Mouse (Mus musculus) liver, embryonic 11.5 days (tissue): ENCODE measurements at regions not wholly inside any gene's neighbourhood (a gene's known extent, or its start where the extent isn't known, plus 50 kb on each side); places are given as distances from the start of the nearest gene placed in this dataset.
"Not testable (repeated sequence)": the region's sequence is repeated elsewhere in the genome, so short reads cannot be mapped to it uniquely, and the experiment has no call there.

Experiments
- ATAC-seq: fragments of 200-750 bp; cut with Nextera tagmentation; replicated peaks from 2 replicates; pipeline ENCODE4 v1.8.0; 2017; ENCODE audit warnings: moderate number of reproducible peaks, mild to moderate bottlenecking, moderate TSS enrichment, moderate library complexity; ENCODE audit not compliant: low FRiP score
- DNase-seq: peaks from one replicate; pipeline ENCODE4 v3.0.0-alpha.2; 2017; ENCODE audit warnings: low spot score
- H3K27ac ChIP-seq: fragments of 300-500 bp; sonication (generic); 2 replicates; pipeline ENCODE4 v1.5.1; 2014; ENCODE audit warnings: mild to moderate bottlenecking, low read depth, low read length, control low read depth
- H3K27me3 ChIP-seq: fragments of 300-500 bp; sonication (generic); replicated peaks from 2 replicates; pipeline ENCODE4 v1.6.1; 2014; ENCODE audit warnings: low read length, mixed read lengths; ENCODE audit not compliant: control insufficient read depth, insufficient read depth
- H3K36me3 ChIP-seq: fragments of 300-500 bp; sonication (generic); 2 replicates; pipeline ENCODE4 v1.6.1; 2014; ENCODE audit warnings: mild to moderate bottlenecking, low read length, moderate library complexity, mixed read lengths; ENCODE audit not compliant: control insufficient read depth, insufficient read depth
- H3K4me1 ChIP-seq: fragments of 300-500 bp; sonication (generic); replicated peaks from 2 replicates; pipeline ENCODE4 v1.6.1; 2014; ENCODE audit warnings: low read length, mixed read lengths; ENCODE audit not compliant: control insufficient read depth, insufficient read depth
- H3K4me2 ChIP-seq: fragments of 300-500 bp; sonication (generic); 2 replicates; pipeline ENCODE4 v1.6.1; 2014; ENCODE audit warnings: mild to moderate bottlenecking, control low read depth, moderate library complexity
- H3K4me3 ChIP-seq: fragments of 300-500 bp; sonication (generic); 2 replicates; pipeline ENCODE4 v1.5.1; 2014; ENCODE audit warnings: low read depth, low read length, control low read depth
- H3K9ac ChIP-seq: fragments of 300-500 bp; sonication (generic); 2 replicates; pipeline ENCODE4 v1.6.1; 2014; ENCODE audit warnings: low read depth, low read length, control low read depth
- H3K9me3 ChIP-seq: fragments of 300-500 bp; sonication (generic); 2 replicates; pipeline ENCODE4 v1.6.1; 2016; ENCODE audit warnings: low read length, inconsistent platforms, mixed read lengths; ENCODE audit not compliant: control insufficient read depth
- WGBS: fragments of 180-500 bp; shearing (Covaris S2); extraction: QIAGEN DNeasy Blood & Tissue Kit; methylation state at CpG from one replicate; pipeline ENCODE4 v1.1.7; 2014; 5-methylcytosine and 5-hydroxymethylcytosine counted together

GRCm38 (mm10) chr9:85920745-85921614 is 78.8 kb downstream of the Tpbg start:
- Histone ChIP-seq H3K4me3 (no peak overlapping the region), H3K9ac (no peak overlapping the region), H3K9me3 (no peaks in the 10 kb centered on the region), H3K27ac (no peak overlapping the region), H3K4me1 (no peaks in the 10 kb centered on the region), H3K27me3 (no peaks in the 10 kb centered on the region), H3K4me2 (no peak overlapping the region), H3K36me3 (no peaks in the 10 kb centered on the region)
- no peak for DNase-seq
- WGBS: 78% methylated on average over 13 of the region's 13 CpGs
- no peak for ATAC-seq

DNA sequence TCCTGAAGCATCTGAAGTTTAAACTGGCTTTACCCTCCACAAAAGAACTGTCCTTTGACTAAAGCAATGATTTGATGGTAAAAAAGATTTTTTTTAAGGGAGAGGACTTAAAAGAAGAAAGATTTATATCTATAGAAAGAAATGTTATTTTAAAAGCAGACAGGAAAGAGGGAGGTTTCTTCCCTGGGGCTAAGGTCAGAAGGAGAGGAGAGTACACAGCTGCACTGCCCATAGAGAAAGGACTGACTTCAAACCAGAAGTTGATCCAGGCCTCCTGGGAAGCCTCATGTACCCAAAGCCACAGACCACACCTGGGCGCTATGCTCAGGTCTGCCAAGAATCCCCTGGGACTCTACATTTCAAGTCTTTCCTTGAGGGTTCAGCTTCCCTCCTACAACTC is 83.1 kb downstream of the Tpbg start:
- Histone ChIP-seq H3K27ac (no peak overlapping the region), H3K36me3 (no peaks in the 10 kb centered on the region), H3K27me3 (no peaks in the 10 kb centered on the region), H3K4me1 (no peaks in the 10 kb centered on the region), H3K4me3 (no peak overlapping the region), H3K4me2 (no peak overlapping the region), H3K9ac (no peak overlapping the region), H3K9me3 (no peaks in the 10 kb centered on the region)
- WGBS: 71% methylated on average over 1 of the region's 1 CpGs
- ATAC-seq (no peak), DNase-seq (no peak)

DNA sequence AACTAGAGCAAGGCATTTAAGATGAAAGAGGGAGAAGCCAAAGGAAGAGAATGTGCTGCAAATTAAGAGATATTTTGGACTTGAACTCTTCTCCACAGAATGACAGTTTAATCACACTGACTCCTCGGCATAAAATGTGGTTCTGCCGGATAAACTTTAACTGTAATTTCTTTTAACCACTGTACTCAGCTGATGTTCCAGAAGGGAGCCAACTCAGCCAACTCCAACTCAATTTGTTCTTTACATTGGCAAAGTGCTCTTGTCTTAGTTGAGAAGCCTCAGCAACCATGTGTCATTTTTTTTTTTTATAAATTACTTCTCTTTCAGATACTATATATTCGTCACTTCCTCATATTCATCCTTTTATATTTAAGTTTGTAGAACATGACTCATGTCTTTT is 90.0 kb downstream of the Tpbg start:
- no peaks in the 10 kb centered on the region for H3K4me1 ChIP-seq
- H3K27ac ChIP-seq: no peak overlapping the region
- H3K27me3 ChIP-seq: no peaks in the 10 kb centered on the region
- H3K9ac ChIP-seq: no peak overlapping the region
- DNase-seq (no peak), ATAC-seq (no peak)
- no peaks in the 10 kb centered on the region for H3K9me3 ChIP-seq
- H3K4me2 ChIP-seq: no peak overlapping the region
- no peaks in the 10 kb centered on the region for H3K36me3 ChIP-seq
- H3K4me3 ChIP-seq: no peak overlapping the region
- 80% methylated on average over 3 of the region's 3 CpGs for WGBS

- ATAC-seq, H3K27ac ChIP-seq, H3K9me3 ChIP-seq, H3K27me3 ChIP-seq, DNase-seq, H3K4me2 ChIP-seq, H3K4me1 ChIP-seq, H3K9ac ChIP-seq, H3K36me3 ChIP-seq, H3K4me3 ChIP-seq: not testable (repeated sequence)
- WGBS: 86% methylated on average over 14 of the region's 14 CpGs
Observed at GRCm38 (mm10) chr9:85943066-85943684, 101.0 kb downstream of the Tpbg start.

- no peaks in the 10 kb centered on the region for H3K9me3 ChIP-seq
- no peaks in the 10 kb centered on the region for H3K4me1 ChIP-seq
- no peaks in the 10 kb centered on the region for H3K36me3 ChIP-seq
- H3K9ac ChIP-seq: no peak overlapping the region
- no peak overlapping the region for H3K27ac ChIP-seq
- ATAC-seq: no peak
- 78% methylated on average over 12 of the region's 12 CpGs for whole genome bisulfite sequencing
- H3K4me2 ChIP-seq: no peak overlapping the region
- DNase-seq: no peak
- H3K4me3 ChIP-seq: no peak overlapping the region
- no peaks in the 10 kb centered on the region for H3K27me3 ChIP-seq
Observed at GRCm38 (mm10) chr9:85948495-85949137, 106.4 kb downstream of the Tpbg start.

DNA sequence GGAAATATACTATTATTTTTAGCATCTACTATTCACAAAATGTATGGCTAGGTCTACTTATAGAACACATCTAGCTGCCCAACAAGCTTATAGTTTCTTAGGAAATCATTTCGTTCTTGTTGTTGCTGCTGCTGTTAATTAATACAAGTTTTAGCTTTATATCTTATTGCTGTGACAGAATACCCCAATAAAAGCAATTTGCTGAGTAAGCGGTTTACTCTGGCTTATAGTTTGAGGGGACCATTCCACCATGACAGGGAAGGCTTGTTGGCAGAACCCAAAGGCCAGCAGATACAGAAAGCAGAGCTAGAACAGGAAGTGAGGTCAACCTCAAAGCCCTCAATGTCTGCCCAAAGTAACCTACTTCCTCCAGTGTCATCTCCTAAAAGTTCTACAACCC is 109.6 kb downstream of the Tpbg start:
- H3K4me1 ChIP-seq: no peaks in the 10 kb centered on the region
- H3K4me3 ChIP-seq: no peak overlapping the region
- 82% methylated on average over 2 of the region's 2 CpGs for WGBS
- DNase-seq: no peak
- no peaks in the 10 kb centered on the region for H3K36me3 ChIP-seq
- H3K4me2 ChIP-seq: no peak overlapping the region
- no peak overlapping the region for H3K27ac ChIP-seq
- no peak for ATAC-seq
- H3K9ac ChIP-seq: no peak overlapping the region
- H3K9me3 ChIP-seq: no peaks in the 10 kb centered on the region
- no peaks in the 10 kb centered on the region for H3K27me3 ChIP-seq

GRCm38 (mm10) chr9:85970076-85970475 is 127.9 kb downstream of the Tpbg start:
- no peak for ATAC-seq
- DNase-seq: no peak
- Histone ChIP-seq H3K9ac (no peak overlapping the region), H3K9me3 (no peaks in the 10 kb centered on the region), H3K36me3 (no peaks in the 10 kb centered on the region), H3K4me1 (no peaks in the 10 kb centered on the region), H3K27me3 (no peaks in the 10 kb centered on the region), H3K4me3 (no peak overlapping the region), H3K27ac (no peak overlapping the region), H3K4me2 (no peak overlapping the region)
- WGBS: 87% methylated on average over 10 of the region's 10 CpGs

DNA sequence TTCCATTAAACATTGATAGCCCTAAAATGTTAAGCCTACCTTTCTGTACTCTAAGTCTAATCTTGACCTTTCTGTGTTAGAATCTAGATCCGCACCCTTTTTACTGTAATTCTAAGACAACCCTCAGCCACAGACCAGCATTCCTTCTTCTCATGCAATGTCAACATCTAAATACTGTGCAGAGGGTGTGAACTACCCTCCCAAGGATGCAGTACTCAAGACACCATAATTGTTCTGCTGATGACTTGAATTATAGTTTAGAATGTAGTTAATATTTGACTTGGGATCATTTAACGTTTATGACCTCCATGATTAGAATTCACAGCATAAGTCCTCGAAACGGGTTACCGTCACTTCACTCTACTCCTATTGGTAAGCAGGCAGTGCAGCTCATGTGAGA is 139.2 kb downstream of the Tpbg start:
- ATAC-seq (no peak), DNase-seq (no peak)
- H3K9me3 ChIP-seq: no peaks in the 10 kb centered on the region
- H3K36me3 ChIP-seq: no peaks in the 10 kb centered on the region
- H3K27ac ChIP-seq: no peak overlapping the region
- H3K4me1 ChIP-seq: no peaks in the 10 kb centered on the region
- no peak overlapping the region for H3K4me3 ChIP-seq
- WGBS: 90% methylated on average over 5 of the region's 5 CpGs
- H3K4me2 ChIP-seq: no peak overlapping the region
- no peak overlapping the region for H3K9ac ChIP-seq
- no peaks in the 10 kb centered on the region for H3K27me3 ChIP-seq
